Mouse (Mus musculus): ENCODE results near the gene Zfp593.

Gene Zfp593

GRCm38 (mm10) chr4:134234876-134235275 is 10.5 kb downstream of the Zfp593 start:
- no peak for DNase-seq (ENCODE audit: low spot score)

GRCm38 (mm10) chr4:134230431-134230830 is 15.0 kb downstream of the Zfp593 start:
- DNase-seq (ENCODE audit: low spot score): no peak

DNA sequence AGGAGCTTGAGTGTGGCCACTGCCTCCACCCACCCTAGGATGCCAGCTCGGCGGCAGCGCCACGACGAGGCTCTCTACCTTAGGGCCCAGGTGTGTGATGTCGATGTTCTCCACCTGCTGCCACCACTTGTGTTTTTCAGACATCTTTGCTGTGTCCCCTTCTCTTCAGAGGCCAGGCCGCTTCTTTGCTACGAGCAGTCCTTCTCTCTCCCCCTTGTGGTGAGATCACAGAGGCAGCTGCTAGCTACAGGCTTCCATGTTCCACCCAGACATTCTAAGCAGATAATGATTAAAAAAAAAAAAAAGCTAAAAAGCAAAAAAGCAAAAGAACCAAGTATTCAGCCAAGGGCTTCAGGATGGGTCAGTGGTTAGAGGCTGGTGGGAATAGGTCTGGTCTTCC is 18.2 kb downstream of the Zfp593 start, which contains the start of gene Catsper4:
Gene Catsper4 (minus strand): TSS at position 190 of the 400 bp plus-strand sequence.
- DNase-seq (ENCODE audit: low spot score): no peak

DNA sequence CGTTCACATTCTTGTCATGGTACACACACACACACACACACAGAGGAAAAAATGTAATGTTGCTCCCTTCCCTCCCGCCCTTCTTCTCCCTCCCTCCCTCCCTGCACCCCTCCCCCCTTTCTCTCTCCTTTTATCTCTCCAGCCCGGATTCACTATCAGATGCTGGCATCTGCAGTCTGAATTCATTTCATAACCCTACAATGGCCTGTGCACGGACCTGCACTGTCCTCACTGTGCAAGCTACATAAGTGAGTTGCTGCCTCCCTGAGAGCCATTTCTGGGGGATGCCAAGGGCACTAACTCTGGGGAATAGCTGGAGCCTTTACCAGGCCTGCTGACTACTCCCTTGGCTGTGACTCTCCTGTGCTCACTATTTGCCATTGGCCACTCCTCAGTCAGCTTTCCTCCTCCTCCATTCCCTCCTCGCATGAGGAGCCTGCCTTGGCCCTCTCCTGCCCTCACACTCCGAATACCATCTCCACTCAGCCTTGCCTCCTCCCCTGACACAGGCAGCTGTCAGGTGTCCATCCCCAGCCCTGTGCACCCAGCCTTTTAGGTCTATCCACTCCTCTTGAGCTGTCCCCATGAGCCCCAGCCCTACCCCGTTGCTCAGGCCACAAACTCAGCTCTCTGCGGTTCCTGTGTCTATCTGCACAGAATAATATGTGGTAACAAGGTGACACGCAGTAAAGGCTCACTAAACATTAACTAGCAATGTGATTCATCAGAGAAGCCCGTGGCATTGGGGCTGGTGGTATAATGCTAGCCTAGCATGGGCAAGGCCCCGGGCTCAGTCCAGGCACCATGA is 22.4 kb downstream of the Zfp593 start:
- DNase-seq (ENCODE audit: low spot score): no peak

GRCm38 (mm10) chr4:134206488-134207053 is 38.8 kb downstream of the Zfp593 start:
- no peak for DNase-seq (ENCODE audit: low spot score)

DNA sequence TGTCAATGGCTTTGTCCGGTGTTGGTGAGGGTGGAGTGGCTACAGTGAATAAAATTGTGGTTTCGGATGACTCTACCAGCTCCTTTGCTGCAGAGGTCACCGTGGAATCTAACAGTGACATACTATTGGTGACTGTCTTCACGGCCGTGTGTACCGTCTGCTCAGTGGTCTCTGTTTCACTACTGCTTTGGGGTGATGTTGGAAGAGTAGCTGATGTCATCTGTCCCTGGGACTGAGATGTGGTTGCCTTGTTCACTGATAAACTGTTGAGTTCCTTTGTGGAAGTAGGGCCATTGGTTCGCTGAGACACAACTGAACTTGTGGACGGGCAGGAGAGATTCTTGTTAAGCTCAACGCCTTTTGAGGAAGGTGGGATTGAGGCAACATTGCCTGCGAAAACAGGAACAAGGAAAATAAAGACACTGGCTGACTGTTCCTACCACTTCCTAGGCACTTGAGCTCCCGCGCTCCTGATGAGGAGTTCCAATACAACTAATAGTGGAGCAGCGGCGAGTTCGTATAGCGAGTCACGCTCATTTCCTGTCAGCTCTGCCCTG is 42.0 kb downstream of the Zfp593 start:
- no peak for DNase-seq (ENCODE audit: low spot score)

- no peak for DNase-seq (ENCODE audit: low spot score)
Measured at GRCm38 (mm10) chr4:134202904-134203303, 42.5 kb downstream of the Zfp593 start, which contains the start of gene Gm7534. Gene Gm7534, minus strand, starts transcription at chr4:134203004.

- no peak for DNase-seq (ENCODE audit: low spot score)
Measured at GRCm38 (mm10) chr4:134199371-134199770, 46.0 kb downstream of the Zfp593 start.

All from layer of hippocampus, adult 11-12 months (tissue).